Mouse (Mus musculus): ENCODE measurements around the gene Rnaseh2b.

- no peak for TF ChIP-seq POLR2A (IDR thresholded peaks at IDR 0.05; ENCODE audit: borderline replicate concordance, insufficient read depth, low read length)
- TF ChIP-seq CTCF (IDR thresholded peaks at IDR 0.05; ENCODE audit: borderline replicate concordance, insufficient read depth, low read depth, low read length): no peak
These were observed 90.7 kb downstream of the Rnaseh2b start for GRCm38 (mm10) chr14:62383109-62383508.

Measured in cerebellum, adult 2 months (tissue).